Mouse (Mus musculus) embryo, embryonic 10 days (tissue): Measurements from ENCODE around the gene 2510009E07Rik.
"Not testable (repeated sequence)": the region's sequence is repeated elsewhere in the genome, so short reads cannot be mapped to it uniquely, and the experiment has no call there.

Experiments used
- DNase-seq: peaks from one replicate; pipeline ENCODE4 v3.0.0-alpha.2; 2015; ENCODE audit warnings: low spot score

2510009E07Rik gene

DNA sequence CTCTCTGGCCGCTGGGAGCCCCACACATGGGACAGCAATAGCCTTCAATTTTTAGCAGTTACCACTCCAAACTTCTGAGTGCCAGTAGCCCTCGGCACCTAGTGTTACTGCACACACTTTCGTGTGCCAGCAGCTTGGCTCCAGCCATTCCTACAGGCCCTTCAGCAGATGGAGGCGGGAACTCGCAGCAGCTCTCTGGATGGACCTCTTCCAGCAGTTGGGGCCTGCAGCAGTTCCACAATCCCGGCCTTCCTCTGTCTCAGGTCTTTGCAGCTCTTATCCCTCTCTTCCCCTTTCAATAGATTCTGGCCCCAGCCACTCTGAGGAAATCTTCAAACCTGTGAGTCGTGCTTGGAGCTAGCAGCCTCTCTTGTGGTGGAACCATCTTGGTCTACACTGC lies 17.7 kb downstream of the 2510009E07Rik start:
- no peak for DNase-seq

DNA sequence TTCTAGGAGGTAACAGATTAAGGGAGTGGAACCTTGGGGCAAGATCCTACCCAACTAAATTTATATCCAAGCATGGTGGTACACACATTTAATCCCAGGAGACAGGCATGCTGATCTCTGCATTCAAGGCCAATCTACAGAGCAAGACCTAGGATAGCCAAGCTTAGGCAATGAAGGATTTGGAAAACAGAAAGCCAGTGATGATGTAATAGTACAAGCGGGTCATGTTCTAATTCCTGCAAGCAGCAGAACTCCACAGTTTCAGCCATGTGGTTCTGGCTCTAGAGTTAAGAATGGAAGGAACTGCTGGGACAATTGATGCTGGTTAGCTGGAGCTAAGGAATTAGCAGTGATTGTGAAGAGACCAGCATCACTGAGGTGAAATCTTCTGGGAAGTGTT lies 20.8 kb downstream of the 2510009E07Rik start:
- not testable (repeated sequence) for DNase-seq

GRCm38 (mm10) chr16:21673046-21673445 lies 21.4 kb downstream of the 2510009E07Rik start:
- not testable (repeated sequence) for DNase-seq

GRCm38 (mm10) chr16:21671878-21672277 lies 22.6 kb downstream of the 2510009E07Rik start:
- no peak for DNase-seq

- no peak for DNase-seq
Measured at GRCm38 (mm10) chr16:21665423-21665986, 29.0 kb downstream of the 2510009E07Rik start.

DNA sequence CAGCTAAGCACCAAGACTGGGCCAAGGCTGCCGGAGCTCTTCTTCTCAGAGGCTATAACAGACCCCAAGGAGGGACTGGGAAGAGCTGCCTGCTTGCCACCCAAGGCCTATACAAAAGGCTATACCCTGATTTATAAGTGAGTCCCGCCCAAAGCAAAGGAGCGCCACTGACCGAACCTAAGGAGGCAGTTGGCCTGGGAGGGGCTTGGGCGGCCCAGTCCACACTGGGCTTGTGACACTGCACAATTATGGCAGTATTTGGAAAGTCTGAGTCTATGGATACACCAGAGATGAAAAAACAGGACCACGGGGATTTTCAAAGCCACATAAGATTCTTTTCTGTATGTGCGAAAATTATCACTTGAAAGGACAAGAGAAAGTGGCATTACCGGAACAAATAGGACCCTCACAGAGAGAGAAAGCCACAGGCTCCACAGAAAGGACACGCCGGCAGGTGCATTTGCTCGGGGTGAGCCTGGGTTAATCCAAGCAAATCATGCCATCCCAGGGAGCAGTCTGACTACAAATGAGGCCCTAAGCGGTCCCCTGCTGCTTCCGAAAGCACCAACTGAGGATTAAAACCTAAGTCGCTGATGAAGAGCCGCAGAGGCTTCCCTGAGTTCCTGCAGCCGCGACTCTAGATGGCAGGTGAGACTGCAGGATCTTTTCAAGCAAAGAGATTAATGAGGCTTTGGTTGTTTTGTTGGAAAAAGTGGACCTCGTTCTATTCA lies 29.7 kb downstream of the 2510009E07Rik start:
- DNase-seq: peak; percentile 54

DNA sequence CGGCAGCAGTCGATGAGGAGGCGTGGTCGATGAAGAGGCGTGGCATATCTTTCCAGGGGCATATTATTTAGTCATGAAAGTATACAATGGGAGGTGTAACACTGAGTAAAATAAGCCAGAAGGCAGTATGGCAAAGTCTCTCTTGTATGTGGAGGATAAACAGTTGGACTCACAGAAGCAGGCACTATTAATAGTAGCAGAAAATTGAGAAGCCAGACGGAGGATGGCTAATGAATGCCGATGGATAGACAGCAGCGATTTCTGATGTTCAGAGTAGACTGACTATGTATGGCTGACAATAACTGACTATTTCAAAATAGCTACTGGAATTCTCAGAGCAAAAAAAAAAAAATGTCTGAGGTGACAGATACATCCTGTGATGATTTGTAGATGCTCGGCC lies 38.5 kb downstream of the 2510009E07Rik start:
- no peak for DNase-seq

GRCm38 (mm10) chr16:21655291-21655690 lies 39.2 kb downstream of the 2510009E07Rik start:
- DNase-seq: no peak

GRCm38 (mm10) chr16:21654384-21654783 lies 40.1 kb downstream of the 2510009E07Rik start:
- no peak for DNase-seq

GRCm38 (mm10) chr16:21653151-21653550 lies 41.3 kb downstream of the 2510009E07Rik start:
- no peak for DNase-seq

DNA sequence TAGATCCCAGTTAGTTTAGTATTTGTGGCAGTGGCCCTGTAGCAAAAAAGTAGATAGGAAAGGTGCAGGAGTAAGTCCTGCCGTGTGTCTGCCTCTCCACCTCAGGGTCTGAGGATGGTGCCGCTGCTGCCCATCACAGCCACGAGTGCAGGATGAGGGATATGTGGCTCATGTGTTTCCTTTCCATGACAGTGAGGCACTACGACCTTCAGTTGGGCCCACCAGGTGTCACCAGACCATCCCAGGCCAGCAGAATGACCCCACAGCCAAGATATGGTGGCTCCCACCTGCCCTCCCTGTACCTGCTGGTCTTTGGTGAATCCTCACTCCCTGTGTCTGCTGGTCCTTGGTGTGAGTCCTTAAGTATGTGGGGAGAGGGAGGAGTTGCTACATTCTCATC lies 43.3 kb downstream of the 2510009E07Rik start:
- no peak for DNase-seq

DNA sequence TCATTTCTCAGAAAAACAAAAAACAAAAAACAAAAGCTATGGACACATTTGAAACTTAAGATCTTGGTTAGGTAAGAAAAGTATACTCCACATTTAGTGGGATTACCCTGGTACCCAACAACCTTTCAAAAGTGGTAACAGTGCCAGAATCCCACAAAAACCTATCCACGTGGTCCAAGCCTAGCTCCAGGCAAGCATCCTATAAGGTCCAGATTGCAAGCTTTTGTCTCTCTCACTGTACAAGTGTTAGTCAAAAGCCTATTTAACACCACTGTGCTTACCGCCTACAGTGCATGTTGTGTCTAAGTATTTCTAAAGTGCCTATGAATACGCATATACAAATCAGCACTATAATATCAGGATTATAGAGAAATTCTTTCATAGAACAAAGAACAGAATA lies 44.2 kb downstream of the 2510009E07Rik start:
- no peak for DNase-seq

DNA sequence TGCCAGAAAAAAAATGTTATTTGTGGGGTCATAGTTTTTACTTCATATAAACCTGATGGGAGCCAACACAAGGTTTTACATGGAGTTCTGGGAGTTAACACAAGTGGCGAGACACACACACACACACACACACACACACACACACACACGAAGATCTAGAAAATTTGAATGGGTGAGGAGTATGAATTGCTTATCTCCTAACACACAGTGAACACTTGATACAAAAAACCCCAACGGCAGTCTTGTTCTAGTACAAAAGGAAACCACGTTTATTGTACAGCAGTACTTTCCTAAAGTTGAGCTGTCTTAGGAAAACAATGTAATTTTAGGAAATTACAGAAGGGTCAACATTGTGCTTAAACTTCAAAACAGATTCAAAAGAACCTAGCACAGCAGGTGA lies 45.7 kb downstream of the 2510009E07Rik start:
- DNase-seq: no peak

DNA sequence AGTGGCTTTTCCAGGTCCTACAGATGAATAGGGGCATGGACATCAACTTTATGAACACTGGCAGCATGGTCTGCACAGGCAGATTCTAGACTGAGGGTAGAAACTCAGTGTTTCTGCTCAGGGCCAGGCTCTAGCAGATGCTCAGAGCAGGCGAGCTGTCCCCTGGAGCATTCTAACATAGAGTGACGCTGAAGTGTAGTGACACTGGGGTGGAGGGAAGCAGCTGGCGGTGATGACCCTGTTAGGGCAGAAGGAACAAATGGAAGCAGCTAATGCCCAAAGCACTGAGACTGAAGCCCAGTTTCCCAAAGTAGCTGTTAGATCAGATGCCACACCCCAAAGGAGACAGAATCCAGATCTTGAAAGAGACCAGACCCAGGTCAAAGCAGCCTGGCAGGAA lies 48.0 kb downstream of the 2510009E07Rik start:
- DNase-seq: no peak

DNA sequence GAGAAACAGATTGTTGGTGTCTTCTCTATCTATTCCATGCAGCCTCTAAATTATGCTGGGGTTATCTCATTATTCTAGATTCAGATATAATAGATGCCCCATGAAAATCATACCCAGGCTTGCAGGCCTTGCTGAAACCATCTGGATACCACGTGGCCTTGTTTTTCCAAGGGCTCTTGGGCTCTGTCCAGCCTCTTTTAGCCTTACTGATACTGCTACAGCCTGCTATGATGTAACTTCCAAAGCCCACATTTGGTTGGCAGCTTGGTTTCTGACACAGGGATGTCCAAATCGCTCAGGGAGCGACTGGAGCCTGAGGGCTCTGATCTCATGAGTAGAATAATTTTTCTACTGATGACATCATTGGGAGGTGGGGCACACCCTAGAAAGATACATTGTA lies 48.5 kb downstream of the 2510009E07Rik start:
- DNase-seq: no peak

DNA sequence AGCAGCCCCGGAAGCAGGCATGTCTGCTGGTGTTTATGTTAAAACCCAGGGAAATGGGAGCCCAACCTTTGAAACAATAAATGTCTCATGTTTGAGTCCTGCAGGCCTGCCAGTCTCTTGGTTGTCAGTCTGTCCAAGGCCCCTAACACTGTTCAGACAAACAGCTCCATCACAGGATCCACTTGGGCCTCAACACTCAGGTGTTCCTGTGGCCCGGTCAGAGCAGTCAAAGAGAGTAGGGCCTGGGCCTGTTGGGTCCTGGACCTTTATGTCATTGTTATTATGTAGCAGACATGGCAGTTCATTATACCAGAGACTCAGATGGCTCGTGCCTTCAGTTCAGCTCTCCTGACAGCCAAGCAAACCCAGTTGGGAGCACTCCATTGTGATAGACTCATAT lies 49.9 kb downstream of the 2510009E07Rik start:
- no peak for DNase-seq

GRCm38 (mm10) chr16:21644066-21644561 lies 50.4 kb downstream of the 2510009E07Rik start:
- peak; percentile 46 for DNase-seq

DNA sequence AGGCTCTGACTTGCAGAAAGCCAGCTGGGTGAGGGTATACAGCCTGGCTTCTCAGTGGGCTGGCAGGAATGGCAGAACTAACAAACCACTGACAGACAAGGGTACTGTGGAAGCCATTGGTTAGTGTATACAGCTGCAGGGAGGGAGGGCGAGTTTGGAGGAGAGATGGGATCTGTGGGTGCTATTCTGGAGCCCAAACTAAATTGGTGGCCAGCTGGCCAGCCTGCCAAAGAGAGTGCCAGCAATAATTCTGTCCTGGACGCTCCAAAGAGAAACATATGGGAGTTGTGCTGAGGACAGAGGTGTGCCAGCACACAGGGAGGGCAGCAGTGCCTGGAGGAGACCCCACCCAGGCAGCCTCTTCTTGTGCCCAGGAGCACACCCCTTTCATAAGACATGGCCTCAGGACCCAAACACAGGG lies 50.8 kb downstream of the 2510009E07Rik start:
- no peak for DNase-seq

- DNase-seq: no peak
Measured at GRCm38 (mm10) chr16:21642906-21643305, 51.6 kb downstream of the 2510009E07Rik start.

GRCm38 (mm10) chr16:21641944-21642343 lies 52.5 kb downstream of the 2510009E07Rik start:
- no peak for DNase-seq

- DNase-seq: no peak
Measured at GRCm38 (mm10) chr16:21640766-21641499, 53.5 kb downstream of the 2510009E07Rik start.

DNA sequence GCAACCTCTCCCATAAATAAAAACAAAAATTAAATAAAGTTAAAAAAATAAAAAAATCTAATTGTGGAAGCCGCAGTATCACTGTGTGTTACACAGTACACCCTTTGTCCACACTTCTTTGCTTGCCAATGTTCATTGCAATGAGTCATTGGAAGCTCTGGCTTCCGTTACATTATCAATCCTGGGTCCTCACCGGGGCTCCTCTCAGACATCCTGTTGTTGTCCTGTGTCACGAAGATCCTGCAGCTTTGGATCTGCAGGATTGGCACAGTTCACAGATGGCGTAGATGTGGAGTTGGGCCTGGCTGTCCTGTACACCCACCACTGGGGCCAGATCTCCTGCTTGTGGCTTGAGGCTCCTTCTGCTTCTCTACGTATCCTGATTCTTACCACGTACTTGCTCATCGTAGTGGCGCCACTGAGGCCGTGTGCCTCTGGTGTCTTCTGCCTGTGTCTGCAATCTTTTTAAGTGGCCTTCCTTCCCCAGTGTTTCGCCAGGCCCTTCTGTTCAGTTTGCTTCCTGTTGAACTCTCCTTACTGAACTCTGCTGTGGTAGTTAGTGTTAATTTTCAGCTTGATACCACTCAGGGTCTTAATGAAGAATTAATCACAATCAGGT lies 57.2 kb downstream of the 2510009E07Rik start:
- no peak for DNase-seq
